Mouse (Mus musculus) thymus, adult 2 months (tissue): Measurements from ENCODE around the gene Irf2bp1.

Experiments used
- CTCF ChIP-seq: fragments of 200-500 bp; IDR thresholded peaks from 2 replicates; pipeline ENCODE4 v1.5.1; 2012; ENCODE audit warnings: mild to moderate bottlenecking, control low read depth, low read length, moderate library complexity, borderline replicate concordance; ENCODE audit not compliant: control insufficient read depth, poor library complexity, insufficient read depth; ENCODE audit errors: extremely low read depth
- POLR2A ChIP-seq: fragments of 200-500 bp; IDR thresholded peaks from 2 replicates; pipeline ENCODE4 v1.6.1; 2012; ENCODE audit warnings: mild to moderate bottlenecking, low read length, control low read depth, moderate library complexity; ENCODE audit not compliant: control insufficient read depth, poor library complexity, insufficient read depth; ENCODE audit errors: extremely low read depth

- TF ChIP-seq CTCF = no peak
- no peak for TF ChIP-seq POLR2A
Measured at GRCm38 (mm10) chr7:19017909-19018308, 14.1 kb downstream of the Irf2bp1 start.
